Mouse (Mus musculus): Measurements from ENCODE around the gene Fut9. TPM values are rescaled to one million over a fixed set of nuclear protein-coding genes. Genes with fewer than 3 reads are reported as not detected.

Gene Fut9
- polyA plus RNA-seq, 1 experiment from 2014 or later: 19.2 TPM

- Histone ChIP-seq H3K4me1 (no peaks in the 10 kb centered on the region), H3K9ac (replicated peaks) (no peak overlapping the region), H3K4me2 (no peak overlapping the region), H3K36me3 (no peaks in the 10 kb centered on the region), H3K9me3 (replicated peaks) (no peaks in the 10 kb centered on the region), H3K4me3 (replicated peaks) (no peak overlapping the region), H3K27ac (replicated peaks) (no peak overlapping the region), H3K27me3 (replicated peaks) (no peaks in the 10 kb centered on the region)
- ATAC-seq (ENCODE audit: low FRiP score): no peak
- 88% methylated on average over 2 of the region's 2 CpGs for WGBS
These were observed 154.5 kb downstream of the Fut9 start for GRCm38 (mm10) chr4:25645580-25645979.

- H3K27me3 ChIP-seq (replicated peaks): no peaks in the 10 kb centered on the region
- H3K4me3 ChIP-seq (replicated peaks): no peak overlapping the region
- H3K9me3 ChIP-seq (replicated peaks): no peaks in the 10 kb centered on the region
- H3K9ac ChIP-seq (replicated peaks): no peak overlapping the region
- no peak for ATAC-seq (ENCODE audit: low FRiP score)
- H3K36me3 ChIP-seq: no peaks in the 10 kb centered on the region
- no peak overlapping the region for H3K27ac ChIP-seq (replicated peaks)
- H3K4me1 ChIP-seq: no peaks in the 10 kb centered on the region
- WGBS: 90% methylated on average over 4 of the region's 4 CpGs
- no peak overlapping the region for H3K4me2 ChIP-seq
These were observed 158.1 kb downstream of the Fut9 start for GRCm38 (mm10) chr4:25641993-25642392.

GRCm38 (mm10) chr4:25633262-25633661 is 166.8 kb downstream of the Fut9 start:
- no peak for ATAC-seq (ENCODE audit: low FRiP score)
- Histone ChIP-seq H3K9me3 (replicated peaks) (no peaks in the 10 kb centered on the region), H3K36me3 (no peaks in the 10 kb centered on the region), H3K9ac (replicated peaks) (no peak overlapping the region), H3K27ac (replicated peaks) (no peak overlapping the region), H3K27me3 (replicated peaks) (no peaks in the 10 kb centered on the region), H3K4me3 (replicated peaks) (no peak overlapping the region), H3K4me1 (0 out of 2 replicates have a peak, but pooled peaks cover under 1% of the 10 kb centered on the region), H3K4me2 (no peak overlapping the region)
- 92% methylated on average over 2 of the region's 2 CpGs for WGBS

- H3K4me1 ChIP-seq: 0 out of 2 replicates have a peak, but pooled peaks cover 6% of the 10 kb centered on the region
- 34% methylated on average over 5 of the region's 5 CpGs for WGBS
- H3K27ac ChIP-seq (replicated peaks): no peak overlapping the region
- H3K9ac ChIP-seq (replicated peaks): no peak overlapping the region
- H3K9me3 ChIP-seq (replicated peaks): no peaks in the 10 kb centered on the region
- ATAC-seq (ENCODE audit: low FRiP score): peak; percentile 51; the same call in 1 of the 2 replicates
- no peak overlapping the region for H3K4me2 ChIP-seq
- H3K27me3 ChIP-seq (replicated peaks): no peaks in the 10 kb centered on the region
- H3K36me3 ChIP-seq: no peaks in the 10 kb centered on the region
- H3K4me3 ChIP-seq (replicated peaks): no peak overlapping the region
These were observed 171.9 kb downstream of the Fut9 start for GRCm38 (mm10) chr4:25628113-25628512.

GRCm38 (mm10) chr4:25627467-25627866 is 172.6 kb downstream of the Fut9 start:
- H3K9me3 ChIP-seq (replicated peaks): no peaks in the 10 kb centered on the region
- H3K4me3 ChIP-seq (replicated peaks): no peak overlapping the region
- peak; percentile 71 for ATAC-seq (ENCODE audit: low FRiP score)
- 75% methylated on average over 9 of the region's 9 CpGs for WGBS
- no peak overlapping the region for H3K9ac ChIP-seq (replicated peaks)
- no peak overlapping the region for H3K27ac ChIP-seq (replicated peaks)
- H3K36me3 ChIP-seq: no peaks in the 10 kb centered on the region
- no peak overlapping the region for H3K4me2 ChIP-seq
- H3K27me3 ChIP-seq (replicated peaks): no peaks in the 10 kb centered on the region
- H3K4me1 ChIP-seq: 0 out of 2 replicates have a peak, but pooled peaks cover 6% of the 10 kb centered on the region

GRCm38 (mm10) chr4:25627039-25627438 is 173.0 kb downstream of the Fut9 start:
- Histone ChIP-seq H3K4me2 (no peak overlapping the region), H3K4me3 (replicated peaks) (no peak overlapping the region), H3K9ac (replicated peaks) (no peak overlapping the region), H3K9me3 (replicated peaks) (no peaks in the 10 kb centered on the region), H3K4me1 (0 out of 2 replicates have a peak, but pooled peaks cover 6% of the 10 kb centered on the region), H3K36me3 (no peaks in the 10 kb centered on the region), H3K27ac (replicated peaks) (no peak overlapping the region), H3K27me3 (replicated peaks) (no peaks in the 10 kb centered on the region)
- 35% methylated on average over 1 of the region's 1 CpGs for WGBS
- no peak for ATAC-seq (ENCODE audit: low FRiP score)

- H3K27ac ChIP-seq (replicated peaks): no peak overlapping the region
- H3K4me3 ChIP-seq (replicated peaks): no peak overlapping the region
- H3K9me3 ChIP-seq (replicated peaks): no peaks in the 10 kb centered on the region
- H3K9ac ChIP-seq (replicated peaks): no peak overlapping the region
- ATAC-seq (ENCODE audit: low FRiP score): no peak
- H3K4me1 ChIP-seq: 0 out of 2 replicates have a peak, but pooled peaks cover 5% of the 10 kb centered on the region
- peaks cover 7% of the 10 kb centered on the region; the same call in 1 of the 2 replicates for H3K36me3 ChIP-seq
- H3K4me2 ChIP-seq: no peak overlapping the region
- H3K27me3 ChIP-seq (replicated peaks): no peaks in the 10 kb centered on the region
- WGBS: 92% methylated on average over 2 of the region's 2 CpGs
These were observed 176.9 kb downstream of the Fut9 start for GRCm38 (mm10) chr4:25623176-25623575.

GRCm38 (mm10) chr4:25617301-25617700 is 182.7 kb downstream of the Fut9 start:
- no peak overlapping the region for H3K4me2 ChIP-seq
- H3K9ac ChIP-seq (replicated peaks): no peak overlapping the region
- H3K9me3 ChIP-seq (replicated peaks): no peaks in the 10 kb centered on the region
- no peak overlapping the region for H3K4me3 ChIP-seq (replicated peaks)
- no peaks in the 10 kb centered on the region for H3K27me3 ChIP-seq (replicated peaks)
- H3K27ac ChIP-seq (replicated peaks): no peak overlapping the region
- 92% methylated on average over 4 of the region's 4 CpGs for WGBS
- no peaks in the 10 kb centered on the region for H3K4me1 ChIP-seq
- H3K36me3 ChIP-seq: peaks cover 7% of the 10 kb centered on the region; the same call in 1 of the 2 replicates
- no peak for ATAC-seq (ENCODE audit: low FRiP score)

GRCm38 (mm10) chr4:25613426-25613825 is 186.6 kb downstream of the Fut9 start:
- ATAC-seq (ENCODE audit: low FRiP score): no peak
- H3K4me2 ChIP-seq: no peak overlapping the region
- no peaks in the 10 kb centered on the region for H3K27me3 ChIP-seq (replicated peaks)
- no peaks in the 10 kb centered on the region for H3K9me3 ChIP-seq (replicated peaks)
- 93% methylated on average over 5 of the region's 5 CpGs for WGBS
- no peaks in the 10 kb centered on the region for H3K4me1 ChIP-seq
- no peak overlapping the region for H3K9ac ChIP-seq (replicated peaks)
- no peak overlapping the region for H3K27ac ChIP-seq (replicated peaks)
- H3K36me3 ChIP-seq: no peaks in the 10 kb centered on the region
- H3K4me3 ChIP-seq (replicated peaks): no peak overlapping the region

- ATAC-seq (ENCODE audit: low FRiP score): no peak
- no peak overlapping the region for H3K9ac ChIP-seq (replicated peaks)
- no peak overlapping the region for H3K4me3 ChIP-seq (replicated peaks)
- H3K4me2 ChIP-seq: no peak overlapping the region
- no peaks in the 10 kb centered on the region for H3K4me1 ChIP-seq
- no peak overlapping the region for H3K27ac ChIP-seq (replicated peaks)
- WGBS: 53% methylated on average over 2 of the region's 2 CpGs
- H3K27me3 ChIP-seq (replicated peaks): no peaks in the 10 kb centered on the region
- no peaks in the 10 kb centered on the region for H3K9me3 ChIP-seq (replicated peaks)
- H3K36me3 ChIP-seq: no peaks in the 10 kb centered on the region
These were observed 189.6 kb downstream of the Fut9 start for GRCm38 (mm10) chr4:25610481-25610880.

- H3K4me2 ChIP-seq: no peak overlapping the region
- no peak overlapping the region for H3K27ac ChIP-seq (replicated peaks)
- H3K27me3 ChIP-seq (replicated peaks): no peaks in the 10 kb centered on the region
- no peaks in the 10 kb centered on the region for H3K4me1 ChIP-seq
- H3K4me3 ChIP-seq (replicated peaks): no peak overlapping the region
- H3K9ac ChIP-seq (replicated peaks): no peak overlapping the region
- H3K36me3 ChIP-seq: no peaks in the 10 kb centered on the region
- no peak for ATAC-seq (ENCODE audit: low FRiP score)
- 79% methylated on average over 4 of the region's 4 CpGs for WGBS
- no peaks in the 10 kb centered on the region for H3K9me3 ChIP-seq (replicated peaks)
These were observed 206.8 kb downstream of the Fut9 start for GRCm38 (mm10) chr4:25593218-25593617.

Measured in neural tube, embryonic 15.5 days (tissue).